Mouse (Mus musculus): ENCODE data around the gene Gm6217.
"Not testable (repeated sequence)": the region's sequence is repeated elsewhere in the genome, so short reads cannot be mapped to it uniquely, and the experiment has no call there.

Gene Gm6217

GRCm38 (mm10) chr1:82931326-82931725 lies at the start of gene Gm6217:
TSS of gene Gm6217 (minus strand) at chr1:82931399.
- not testable (repeated sequence) for DNase-seq (ENCODE audit: low spot score in 2 of 2)

GRCm38 (mm10) chr1:82977840-82978239 lies 46.6 kb upstream of the Gm6217 start:
- DNase-seq (ENCODE audit: low spot score in 2 of 2): no peak

- DNase-seq (ENCODE audit: low spot score in 2 of 2): no peak
Observed at GRCm38 (mm10) chr1:82975750-82976149, 44.6 kb upstream of the Gm6217 start.

- no peak for DNase-seq (ENCODE audit: low spot score in 2 of 2)
Observed at GRCm38 (mm10) chr1:82974342-82974741, 43.1 kb upstream of the Gm6217 start.

GRCm38 (mm10) chr1:82973901-82974300 lies 42.7 kb upstream of the Gm6217 start:
- DNase-seq (ENCODE audit: low spot score in 2 of 2): no peak

GRCm38 (mm10) chr1:82973244-82973643 lies 42.0 kb upstream of the Gm6217 start:
- no peak for DNase-seq (ENCODE audit: low spot score in 2 of 2)

GRCm38 (mm10) chr1:82972046-82972445 lies 40.8 kb upstream of the Gm6217 start:
- no peak for DNase-seq (ENCODE audit: low spot score in 2 of 2)

- no peak for DNase-seq (ENCODE audit: low spot score in 2 of 2)
Observed at GRCm38 (mm10) chr1:82966413-82966812, 35.2 kb upstream of the Gm6217 start.

GRCm38 (mm10) chr1:82959870-82960385 lies 28.7 kb upstream of the Gm6217 start, which contains the start of gene Gm47955:
TSS of gene Gm47955 (plus strand) at chr1:82960286.
- no peak for DNase-seq (ENCODE audit: low spot score in 2 of 2)

GRCm38 (mm10) chr1:82955913-82956312 lies 24.7 kb upstream of the Gm6217 start, which contains the start of gene Gm7544:
TSS of gene Gm7544 (minus strand) at chr1:82956013.
- not testable (repeated sequence) for DNase-seq (ENCODE audit: low spot score in 2 of 2)

- no peak for DNase-seq (ENCODE audit: low spot score in 2 of 2)
Observed at GRCm38 (mm10) chr1:82948601-82949000, 17.4 kb upstream of the Gm6217 start.

- not testable (repeated sequence) for DNase-seq (ENCODE audit: low spot score in 2 of 2)
Observed at GRCm38 (mm10) chr1:82946029-82946428, 14.8 kb upstream of the Gm6217 start.

- not testable (repeated sequence) for DNase-seq (ENCODE audit: low spot score in 2 of 2)
Observed at GRCm38 (mm10) chr1:82943295-82943694, 12.1 kb upstream of the Gm6217 start, which contains the start of gene A030003K21Rik. TSS of gene A030003K21Rik (minus strand) at chr1:82943388.

GRCm38 (mm10) chr1:82942505-82942904 lies 11.3 kb upstream of the Gm6217 start:
- DNase-seq (ENCODE audit: low spot score in 2 of 2): not testable (repeated sequence)

- DNase-seq (ENCODE audit: low spot score in 2 of 2): no peak
Observed at GRCm38 (mm10) chr1:82938666-82939065, 7.5 kb upstream of the Gm6217 start.

GRCm38 (mm10) chr1:82930558-82930957 lies 641 bp downstream of the Gm6217 start:
- DNase-seq (ENCODE audit: low spot score in 2 of 2): not testable (repeated sequence)

GRCm38 (mm10) chr1:82924650-82925049 lies 6.5 kb downstream of the Gm6217 start, which contains the start of gene A030014E15Rik:
TSS of gene A030014E15Rik (plus strand) at chr1:82924917.
- no peak for DNase-seq (ENCODE audit: low spot score in 2 of 2)

GRCm38 (mm10) chr1:82913434-82913833 lies 17.8 kb downstream of the Gm6217 start:
- DNase-seq (ENCODE audit: low spot score in 2 of 2): not testable (repeated sequence)

- no peak for DNase-seq (ENCODE audit: low spot score in 2 of 2)
Observed at GRCm38 (mm10) chr1:82913025-82913424, 18.2 kb downstream of the Gm6217 start, which contains the start of gene A030005L19Rik. TSS of gene A030005L19Rik (plus strand) at chr1:82913325.

GRCm38 (mm10) chr1:82905886-82906285 lies 25.3 kb downstream of the Gm6217 start:
- DNase-seq (ENCODE audit: low spot score in 2 of 2): no peak

GRCm38 (mm10) chr1:82901201-82901600 lies 30.0 kb downstream of the Gm6217 start:
- no peak for DNase-seq (ENCODE audit: low spot score in 2 of 2)

GRCm38 (mm10) chr1:82900567-82900966 lies 30.6 kb downstream of the Gm6217 start:
- no peak for DNase-seq (ENCODE audit: low spot score in 2 of 2)

- no peak for DNase-seq (ENCODE audit: low spot score in 2 of 2)
Observed at GRCm38 (mm10) chr1:82893269-82893668, 37.9 kb downstream of the Gm6217 start.
